Mouse (Mus musculus) testis, adult 2 months (tissue): ENCODE measurements around the gene Mettl13. TPM values are rescaled to one million over a fixed set of nuclear protein-coding genes. Genes with fewer than 3 reads are reported as not detected.

ENCODE experiments used
- H3K27ac ChIP-seq: fragments of 200-500 bp; 2 replicates; pipeline ENCODE4 v1.5.1; 2012; ENCODE audit warnings: low read depth, low read length; ENCODE audit not compliant: control insufficient read depth, insufficient read depth
- H3K27me3 ChIP-seq: fragments of 200-500 bp; 2 replicates; pipeline ENCODE4 v1.6.1; 2012; ENCODE audit warnings: mild to moderate bottlenecking, low read length, moderate library complexity; ENCODE audit not compliant: control insufficient read depth, insufficient read depth
- H3K36me3 ChIP-seq: fragments of 200-500 bp; 2 replicates; pipeline ENCODE4 v1.6.1; 2012; ENCODE audit warnings: mild to moderate bottlenecking, low read length; ENCODE audit not compliant: control insufficient read depth, insufficient read depth
- H3K4me1 ChIP-seq: fragments of 200-500 bp; 2 replicates; pipeline ENCODE4 v1.6.1; 2012; ENCODE audit warnings: low read length; ENCODE audit not compliant: control insufficient read depth, insufficient read depth
- H3K4me3 ChIP-seq: fragments of 200-500 bp; 2 replicates; pipeline ENCODE4 v1.5.1; 2012; ENCODE audit warnings: low read depth, mild to moderate bottlenecking, low read length, moderate library complexity, mixed read lengths; ENCODE audit not compliant: control insufficient read depth
- CTCF ChIP-seq: fragments of 200-500 bp; IDR thresholded peaks from 2 replicates; pipeline ENCODE4 v1.5.1; 2012; ENCODE audit warnings: low read depth, mild to moderate bottlenecking, inconsistent platforms, low read length, moderate library complexity; ENCODE audit not compliant: control insufficient read depth, insufficient read depth, insufficient replicate concordance
- POLR2A ChIP-seq: fragments of 200-500 bp; IDR thresholded peaks from 2 replicates; pipeline ENCODE4 v1.6.1; 2012; ENCODE audit warnings: low read depth, mild to moderate bottlenecking, inconsistent platforms, low read length, moderate library complexity; ENCODE audit not compliant: control insufficient read depth
- polyA plus RNA-seq: library from polyadenylated mRNA; depleted of rRNA; stranded (reverse); fragments of >200 nt; gene quantifications from 2 replicates; pipeline ENCODE4 v1.2.3, GENCODE M21; 2012

Mettl13 gene
- polyA plus RNA-seq, 1 experiment: 3.4 TPM

GRCm38 (mm10) chr1:162575098-162575497 is 26.7 kb upstream of the Mettl13 start:
- H3K4me1 ChIP-seq: no peaks in the 10 kb centered on the region
- H3K36me3 ChIP-seq: no peaks in the 10 kb centered on the region; the same call in none of the 2 replicates
- H3K27me3 ChIP-seq: no peaks in the 10 kb centered on the region
- no peak for TF ChIP-seq POLR2A
- TF ChIP-seq CTCF: no peak
- H3K27ac ChIP-seq: no peak overlapping the region
- no peak overlapping the region for H3K4me3 ChIP-seq

- Histone ChIP-seq H3K27ac (peak overlapping the region; percentile 56), H3K27me3 (no peaks in the 10 kb centered on the region), H3K4me1 (no peaks in the 10 kb centered on the region), H3K36me3 (no peaks in the 10 kb centered on the region), H3K4me3 (peak overlapping the region; percentile 93)
- no peak for TF ChIP-seq POLR2A
- no peak for TF ChIP-seq CTCF
These were observed 22.7 kb upstream of the Mettl13 start for GRCm38 (mm10) chr1:162570931-162571601.

- TF ChIP-seq CTCF: no peak
- TF ChIP-seq POLR2A: peak; percentile 45
- Histone ChIP-seq H3K27me3 (no peaks in the 10 kb centered on the region), H3K4me3 (peak within 1 kb of the TSS; percentile 93), H3K36me3 (no peaks in the 10 kb centered on the region), H3K4me1 (no peaks in the 10 kb centered on the region), H3K27ac (peak within 1 kb of the TSS; percentile 64)
These were observed 22.0 kb upstream of the Mettl13 start, which contains the start of gene Vamp4 for GRCm38 (mm10) chr1:162570260-162570748. TSS of gene Vamp4 (plus strand) at chr1:162570515.

- no peaks in the 10 kb centered on the region for H3K36me3 ChIP-seq
- TF ChIP-seq CTCF: no peak
- TF ChIP-seq POLR2A: no peak
- H3K4me3 ChIP-seq: no peak overlapping the region
- no peak overlapping the region for H3K27ac ChIP-seq
- H3K27me3 ChIP-seq: no peaks in the 10 kb centered on the region
- no peaks in the 10 kb centered on the region for H3K4me1 ChIP-seq
These were observed 19.0 kb upstream of the Mettl13 start for GRCm38 (mm10) chr1:162567351-162567750.

- no peaks in the 10 kb centered on the region for H3K4me1 ChIP-seq
- TF ChIP-seq POLR2A (no peak), CTCF (no peak)
- H3K27ac ChIP-seq: no peak overlapping the region
- no peak overlapping the region for H3K4me3 ChIP-seq
- no peaks in the 10 kb centered on the region for H3K27me3 ChIP-seq
- H3K36me3 ChIP-seq: no peaks in the 10 kb centered on the region
These were observed 16.6 kb upstream of the Mettl13 start for GRCm38 (mm10) chr1:162564992-162565391.

- no peak overlapping the region for H3K4me3 ChIP-seq
- no peak overlapping the region for H3K27ac ChIP-seq
- TF ChIP-seq POLR2A (no peak), CTCF (no peak)
- no peaks in the 10 kb centered on the region for H3K36me3 ChIP-seq
- no peaks in the 10 kb centered on the region for H3K4me1 ChIP-seq
- no peaks in the 10 kb centered on the region for H3K27me3 ChIP-seq
These were observed 14.9 kb upstream of the Mettl13 start for GRCm38 (mm10) chr1:162563236-162563635.

- H3K27me3 ChIP-seq: no peaks in the 10 kb centered on the region
- no peaks in the 10 kb centered on the region for H3K36me3 ChIP-seq
- no peak overlapping the region for H3K4me3 ChIP-seq
- no peaks in the 10 kb centered on the region for H3K4me1 ChIP-seq
- no peak for TF ChIP-seq CTCF
- TF ChIP-seq POLR2A: no peak
- no peak overlapping the region for H3K27ac ChIP-seq
These were observed 5.8 kb upstream of the Mettl13 start for GRCm38 (mm10) chr1:162554193-162554592.
